In the genomic region with DNA sequence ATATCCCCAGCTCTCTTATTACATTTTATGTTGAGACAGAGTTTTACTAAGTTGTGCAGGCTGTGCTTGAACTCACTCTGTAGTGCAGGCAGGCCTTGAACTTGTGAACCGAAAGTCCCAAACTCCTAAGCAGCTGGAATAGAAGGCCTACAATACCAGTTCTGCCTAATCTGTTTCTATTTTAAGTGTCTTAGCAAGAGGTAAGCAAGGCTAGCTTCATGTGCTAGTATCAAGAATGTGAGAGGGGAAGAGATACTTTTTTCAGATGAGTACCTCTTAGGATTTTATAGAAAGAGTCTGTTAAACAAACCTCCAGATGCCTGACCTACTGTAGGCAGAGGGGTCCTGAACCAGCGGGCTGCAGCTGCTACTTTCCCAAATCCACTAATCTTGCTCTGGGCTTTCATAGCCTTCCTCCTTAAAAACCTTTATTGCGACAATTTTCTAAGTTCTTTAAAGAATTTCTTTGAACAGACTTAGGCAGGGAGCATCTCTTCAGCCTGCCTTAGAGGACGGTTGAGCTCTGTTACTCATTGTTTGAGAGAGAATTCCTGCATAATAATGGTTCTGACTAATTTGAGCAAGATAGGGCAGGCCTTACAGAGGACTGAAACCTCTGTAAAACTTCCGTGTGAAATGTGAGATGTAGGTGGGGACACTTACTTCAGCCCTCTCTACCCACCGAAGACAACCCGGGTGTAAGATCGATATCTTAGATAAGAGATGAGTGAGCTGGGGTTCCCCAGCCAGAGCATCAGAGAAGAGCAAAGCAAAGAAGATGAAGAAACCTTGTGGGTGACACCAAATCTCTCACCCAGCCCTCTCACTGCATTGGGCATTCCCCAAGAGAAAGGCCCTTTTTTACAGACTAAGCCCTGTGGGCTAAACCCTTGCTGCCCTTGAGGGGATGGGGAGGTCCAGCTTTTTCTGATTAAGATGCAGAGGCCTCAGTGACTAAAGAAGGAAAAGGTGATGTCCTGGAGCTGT, we compare ENCODE assay signal across 24 mouse cellular contexts. TPM values are rescaled to one million over a fixed set of nuclear protein-coding genes. Genes with fewer than 3 reads are reported as not detected.
DNase-seq lines count a peak whose midpoint lies in the region; ATAC-seq and TF ChIP-seq lines count a peak whose summit lies in the region.
"Had no signal": no experiment of that assay in that cellular context is flagged by ENCODE, and none has a peak within 500 bp of the region (broad histone marks: within the 10 kb centered on the region; RNA-seq: fewer than 3 reads in every experiment).

No protein-coding gene starts in this region.

- H3K27ac ChIP-seq in kidney, embryonic 15.5 days, result peak overlapping the region; percentile 45; the same call in 1 of the 2 replicates
- no peak overlapping the region for H3K27ac ChIP-seq in kidney, adult 2 months (ENCODE audit: insufficient read depth, low read depth, low read length)
- H3K27ac ChIP-seq in midbrain, embryonic 14.5 days (replicated peaks; ENCODE audit: low read depth, low read length), result no peak overlapping the region
- H3K27ac ChIP-seq: embryonic facial prominence, embryonic 12.5 days; forebrain, embryonic 13.5 days; heart, adult 2 months; hindbrain, embryonic 14.5 days; left cerebral cortex, adult 2 months; liver, embryonic 13.5 days; stomach, postnatal 0 days had no signal

- H3K4me2 ChIP-seq in kidney, embryonic 15.5 days, result no peak overlapping the region
- H3K4me2 ChIP-seq in midbrain, embryonic 14.5 days (ENCODE audit: low read length), result no peak overlapping the region
- H3K4me2 ChIP-seq: embryonic facial prominence, embryonic 12.5 days; forebrain, embryonic 13.5 days; hindbrain, embryonic 14.5 days; liver, embryonic 13.5 days; lung, embryonic 14.5 days had no signal

- in situ Hi-C loops in Patski (cut with MboI; ENCODE audit: low pct_unique_long_range_greater_than_20kb), result no loop called here

- H3K9ac ChIP-seq in kidney, embryonic 15.5 days, result no peak overlapping the region
- H3K9ac ChIP-seq in midbrain, embryonic 14.5 days (replicated peaks; ENCODE audit: low read length), result no peak overlapping the region
- H3K9ac ChIP-seq: embryonic facial prominence, embryonic 12.5 days; forebrain, embryonic 13.5 days; hindbrain, embryonic 14.5 days; liver, embryonic 13.5 days; lung, embryonic 14.5 days had no signal

- 51% methylated on average over 8 of the region's 8 CpGs for WGBS in kidney, embryonic 15.5 days
- 50% methylated on average over 8 of the region's 8 CpGs for WGBS in kidney, adult 2 months
- 46% methylated on average over 8 of the region's 8 CpGs for WGBS in midbrain, embryonic 14.5 days

- CTCF ChIA-PET in Patski (lab: Charles Lee), result interaction anchor here (0.6 to 2.7 kb wide), 8 partner anchors 8 to 125 kb away, joined by 3 to 17 read pairs (median 3); no protein-coding TSS in a partner anchor

- TF ChIP-seq POLR2A in kidney, adult 2 months (IDR thresholded peaks at IDR 0.05; ENCODE audit: low read depth, low read length), result no peak

- H3K4me3 ChIP-seq in kidney, embryonic 15.5 days (replicated peaks), result no peak overlapping the region
- H3K4me3 ChIP-seq in kidney, adult 2 months (ENCODE audit: insufficient read depth, low read depth, low read length), result no peak overlapping the region
- no peak overlapping the region for H3K4me3 ChIP-seq in midbrain, embryonic 14.5 days (replicated peaks; ENCODE audit: low read depth, low read length)
- H3K4me3 ChIP-seq: embryonic facial prominence, embryonic 12.5 days; erythroblast, embryonic 14.5 days; forebrain, embryonic 13.5 days; heart, adult 2 months; left cerebral cortex, adult 2 months; liver, embryonic 13.5 days had no signal

- TF ChIP-seq CTCF in kidney, adult 2 months (conservative IDR thresholded peaks at IDR 0.05; ENCODE audit: insufficient read depth, insufficient read length, low read depth, low read length), result no peak
- no peak for TF ChIP-seq CTCF in Patski (IDR thresholded peaks at IDR 0.05)

- POLR2A ChIA-PET in Patski (lab: Charles Lee), result interaction anchor here (0.5 to 1.5 kb wide), 3 partner anchors 10 to 323 kb away, joined by 3 to 5 read pairs (median 3); a partner anchor contains a TSS

- ATAC-seq in kidney, embryonic 15.5 days (replicated peaks; ENCODE audit: low FRiP score), result no peak
- peak; percentile 100 for ATAC-seq in Patski
- ATAC-seq in midbrain, embryonic 14.5 days (ENCODE audit: low FRiP score, low TSS enrichment), result no peak
- ATAC-seq: forebrain, embryonic 13.5 days; intestine, embryonic 16.5 days had no signal

- no peaks in the 10 kb centered on the region for H3K36me3 ChIP-seq in kidney, embryonic 15.5 days
- H3K36me3 ChIP-seq in kidney, adult 2 months (ENCODE audit: control insufficient read depth, insufficient read depth, low read length), result no peaks in the 10 kb centered on the region
- H3K36me3 ChIP-seq in midbrain, embryonic 14.5 days (ENCODE audit: control insufficient read depth, insufficient read depth, low read length), result no peaks in the 10 kb centered on the region
- H3K36me3 ChIP-seq: embryonic facial prominence, embryonic 12.5 days; liver, embryonic 13.5 days had no signal

- no peaks in the 10 kb centered on the region for H3K9me3 ChIP-seq in kidney, embryonic 15.5 days (replicated peaks)
- H3K9me3 ChIP-seq in midbrain, embryonic 14.5 days (ENCODE audit: control insufficient read depth, low read length), result no peaks in the 10 kb centered on the region
- H3K9me3 ChIP-seq: embryonic facial prominence, embryonic 12.5 days; forebrain, embryonic 13.5 days; liver, embryonic 13.5 days had no signal

- no peaks in the 10 kb centered on the region for H3K27me3 ChIP-seq in kidney, embryonic 15.5 days
- no peaks in the 10 kb centered on the region for H3K27me3 ChIP-seq in kidney, adult 2 months (replicated peaks; ENCODE audit: control insufficient read depth, insufficient read depth, low read length)
- H3K27me3 ChIP-seq in Patski, result no peaks in the 10 kb centered on the region
- no peaks in the 10 kb centered on the region for H3K27me3 ChIP-seq in midbrain, embryonic 14.5 days (ENCODE audit: control insufficient read depth, insufficient read depth, low read length)
- H3K27me3 ChIP-seq: embryonic facial prominence, embryonic 12.5 days; forebrain, embryonic 13.5 days; liver, embryonic 13.5 days had no signal

- no peaks in the 10 kb centered on the region for H3K4me1 ChIP-seq in kidney, embryonic 15.5 days
- H3K4me1 ChIP-seq in kidney, adult 2 months (ENCODE audit: control insufficient read depth, insufficient read depth, low read length), result peaks cover 2% of the 10 kb centered on the region; the same call in 1 of the 2 replicates
- no peaks in the 10 kb centered on the region for H3K4me1 ChIP-seq in midbrain, embryonic 14.5 days (ENCODE audit: control insufficient read depth, insufficient read depth, low read length)
- H3K4me1 ChIP-seq: embryonic facial prominence, embryonic 12.5 days; forebrain, embryonic 13.5 days had no signal

- DNase-seq in kidney, adult 2 months, result no peak
- no peak for DNase-seq in Patski (ENCODE audit: low read depth, low spot score)
- peak; percentile 88 for DNase-seq in induced T-regulatory cell, adult 2 months (ENCODE audit: low read depth)
- DNase-seq in testis, postnatal 14 days (ENCODE audit: low spot score), result no peak
- DNase-seq in adipocyte (ENCODE audit: low spot score), result no peak
- no peak for DNase-seq in midbrain, embryonic 14.5 days
- DNase-seq in c-Kit-positive CD71-positive TER-119-positive erythroid progenitor cells, embryonic 14.5 days (ENCODE audit: low spot score), result no peak
- DNase-seq: adrenal gland, postnatal 36 days; cerebellum, adult 18-20 months; cerebellum, postnatal 14 days; gastrocnemius, postnatal 36 days; heart, adult 2 months; heart, postnatal 36 days; layer of hippocampus, adult 9-11 months; liver, embryonic 13.5 days; lung, embryonic 14.5 days had no signal

RNA-seq across cellular contexts. Expression of a gene that starts 26.2 kb away (rescaled TPM):
- 68.5 and 75.9 TPM in 2 replicates for polyA plus RNA-seq in kidney, embryonic 15.5 days (2015; fragmentation: Nextera tagmentation; extraction: Ambion mirVana)
- 11.2 and 14.8 TPM in 2 replicates for polyA plus RNA-seq in kidney, adult 2 months (2012; rRNA removed)
- 74.1 TPM for polyA plus RNA-seq in Patski (2021)
- 29.2 and 32.9 TPM in 2 replicates for polyA plus RNA-seq in midbrain, embryonic 14.5 days (2014; fragmentation: Nextera tagmentation; extraction: Ambion mirVana)
